Mouse (Mus musculus) megakaryocyte, embryonic 14.5 days (primary cell): Measurements from ENCODE around the gene Gen1.

Source experiments
- FLI1 ChIP-seq: IDR thresholded peaks from 2 replicates; pipeline ENCODE4 v1.6.1; 2012; ENCODE audit warnings: low read length, inconsistent platforms, mixed read lengths
- GATA1 ChIP-seq: IDR thresholded peaks from 3 replicates; pipeline ENCODE4 v1.6.1; 2012; ENCODE audit warnings: mixed read lengths, low read length, inconsistent platforms, borderline replicate concordance

- TF ChIP-seq GATA1 (no peak), FLI1 (no peak)
These were observed 11.6 kb upstream of the Gen1 start for GRCm38 (mm10) chr12:11277207-11277606.
